Mouse (Mus musculus) kidney, embryonic 14.5 days (tissue): Measurements from ENCODE around the gene Mcl1. TPM values are rescaled to one million over a fixed set of nuclear protein-coding genes. Genes with fewer than 3 reads are reported as not detected.
A peak's percentile ranks its signal among the peaks of the same experiment; 100 is the strongest.
"Not testable (repeated sequence)": the region's sequence is repeated elsewhere in the genome, so short reads cannot be mapped to it uniquely, and the experiment has no call there.

Experiments
- ATAC-seq: fragments of 200-750 bp; cut with Nextera tagmentation; 2 replicates; pipeline ENCODE4 v1.8.0; 2017; ENCODE audit warnings: moderate number of reproducible peaks, mild to moderate bottlenecking, moderate TSS enrichment, moderate library complexity; ENCODE audit not compliant: low FRiP score, low TSS enrichment
- H3K27ac ChIP-seq: fragments of 300-500 bp; sonication (generic); 2 replicates; pipeline ENCODE4 v1.5.1; 2014; ENCODE audit warnings: low read depth, mild to moderate bottlenecking, low read length, moderate library complexity, mixed read lengths
- H3K27me3 ChIP-seq: fragments of 300-500 bp; sonication (generic); 2 replicates; pipeline ENCODE4 v1.6.1; 2014; ENCODE audit warnings: mild to moderate bottlenecking, low read length; ENCODE audit not compliant: control insufficient read depth, insufficient read depth
- H3K36me3 ChIP-seq: fragments of 300-500 bp; sonication (generic); 2 replicates; pipeline ENCODE4 v1.6.1; 2014; ENCODE audit warnings: low read length, mixed read lengths; ENCODE audit not compliant: control insufficient read depth, insufficient read depth
- H3K4me1 ChIP-seq: fragments of 300-500 bp; sonication (generic); 2 replicates; pipeline ENCODE4 v1.6.1; 2014; ENCODE audit warnings: low read length, mixed read lengths; ENCODE audit not compliant: control insufficient read depth, insufficient read depth
- H3K4me2 ChIP-seq: fragments of 300-500 bp; sonication (generic); replicated peaks from 2 replicates; pipeline ENCODE4 v1.6.1; 2014; ENCODE audit warnings: low read depth, mild to moderate bottlenecking, low read length
- H3K4me3 ChIP-seq: fragments of 300-500 bp; sonication (generic); 2 replicates; pipeline ENCODE4 v1.5.1; 2014; ENCODE audit warnings: mild to moderate bottlenecking, low read length
- H3K9ac ChIP-seq: fragments of 300-500 bp; sonication (generic); 2 replicates; pipeline ENCODE4 v1.6.1; 2014; ENCODE audit warnings: low read depth, mild to moderate bottlenecking, low read length, moderate library complexity
- H3K9me3 ChIP-seq: fragments of 300-500 bp; sonication (generic); 2 replicates; pipeline ENCODE4 v1.6.1; 2016; ENCODE audit warnings: low read length; ENCODE audit not compliant: control insufficient read depth
- WGBS: fragments of 180-500 bp; shearing (Covaris S2); extraction: QIAGEN DNeasy Blood & Tissue Kit; methylation state at CpG from one replicate; pipeline ENCODE4 v1.1.7; 2014; 5-methylcytosine and 5-hydroxymethylcytosine counted together
- polyA plus RNA-seq: library from polyadenylated mRNA; unstranded; fragments of >200 nt; fragmentation: Nextera tagmentation; extraction: Ambion mirVana; gene quantifications from 2 replicates; pipeline ENCODE4 v1.2.1, GENCODE M21; 2014

Mcl1 gene
- polyA plus RNA-seq, 1 experiment from 2014 or later = 76.1 TPM

DNA sequence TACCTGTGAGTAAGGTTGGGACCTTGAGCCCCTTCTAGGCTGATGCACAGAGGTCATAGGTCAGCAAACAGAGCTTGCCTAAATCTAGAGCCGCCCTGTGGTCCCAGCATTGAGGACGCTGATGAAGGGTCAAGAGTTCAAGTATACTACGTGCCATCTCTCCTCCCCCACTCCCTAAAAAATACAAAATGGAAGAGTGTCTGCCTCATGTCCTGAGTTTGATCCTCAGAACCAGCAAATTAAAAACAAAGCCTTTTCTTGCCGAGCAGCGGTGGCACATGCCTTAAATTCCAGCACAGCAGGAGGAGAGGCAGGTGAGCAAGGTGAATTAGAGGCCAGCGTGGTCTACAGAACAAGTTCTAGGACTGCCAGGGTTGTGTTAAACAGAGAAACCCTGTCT, 5.7 kb upstream of the Mcl1 start:
- no peak overlapping the region for H3K4me3 ChIP-seq
- H3K4me2 ChIP-seq = no peak overlapping the region
- no peaks in the 10 kb centered on the region for H3K27me3 ChIP-seq
- WGBS = 31% methylated on average over 6 of the region's 6 CpGs
- no peaks in the 10 kb centered on the region for H3K36me3 ChIP-seq
- ATAC-seq = no peak
- no peak overlapping the region for H3K27ac ChIP-seq
- H3K9me3 ChIP-seq = no peaks in the 10 kb centered on the region
- peaks cover 11% of the 10 kb centered on the region; the same call in 1 of the 2 replicates for H3K4me1 ChIP-seq
- no peak overlapping the region for H3K9ac ChIP-seq

DNA sequence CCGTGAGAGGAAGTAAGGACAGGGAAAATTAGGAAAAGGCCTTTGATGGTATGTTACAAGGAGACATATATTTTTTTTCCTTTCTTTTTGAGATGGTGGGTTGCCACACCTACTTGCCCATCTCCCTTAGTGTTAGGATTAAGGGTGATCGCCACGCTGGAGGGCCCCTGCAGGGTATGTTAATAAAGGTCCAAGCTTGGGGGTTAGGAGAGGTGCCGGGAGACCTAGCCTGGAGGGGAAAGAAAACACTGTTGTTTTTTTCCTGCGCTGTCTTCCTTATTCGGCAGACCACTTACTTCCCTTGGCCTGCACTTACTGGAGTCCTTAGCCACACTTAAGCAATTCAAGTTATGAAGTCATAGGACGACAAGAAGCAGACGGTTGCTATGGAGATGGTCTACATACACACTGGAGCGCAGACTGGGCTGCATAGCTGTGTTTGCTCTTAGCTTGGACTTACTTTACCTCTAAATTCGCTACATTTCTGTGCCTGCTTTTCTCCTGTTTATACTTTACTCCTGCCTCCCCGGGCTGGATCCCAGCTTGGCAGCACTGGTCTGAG, 5.0 kb upstream of the Mcl1 start:
- 33% methylated on average over 11 of the region's 11 CpGs for whole genome bisulfite sequencing

DNA sequence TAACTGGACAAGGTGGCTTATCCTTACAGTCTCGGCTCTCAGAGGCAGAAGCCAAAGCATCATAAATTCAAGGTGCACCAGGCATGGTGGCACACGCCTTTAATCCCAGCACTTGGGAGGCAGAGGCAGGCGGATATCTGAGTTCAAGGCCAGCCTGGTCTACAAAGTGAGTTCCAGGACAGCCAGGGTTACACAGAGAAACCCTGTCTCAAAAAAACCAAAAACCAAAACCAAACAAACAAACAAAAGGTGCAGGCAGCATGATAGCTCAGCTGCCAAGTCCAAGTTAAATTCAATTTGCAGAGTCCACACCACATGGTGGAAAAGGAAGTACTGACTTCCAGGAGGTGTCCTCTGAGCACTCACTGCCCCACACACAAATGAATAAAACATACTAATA, 4.2 kb upstream of the Mcl1 start:
- not testable (repeated sequence) for H3K9me3 ChIP-seq, ATAC-seq, H3K9ac ChIP-seq, H3K27ac ChIP-seq, H3K4me3 ChIP-seq, H3K27me3 ChIP-seq, H3K4me2 ChIP-seq, H3K36me3 ChIP-seq
- H3K4me1 ChIP-seq = peaks cover 11% of the 10 kb centered on the region; the same call in 1 of the 2 replicates
- 84% methylated on average over 3 of the region's 3 CpGs for WGBS

More for the DNA sequence above, 5.0 kb upstream of the Mcl1 start:
- H3K27me3 ChIP-seq = no peaks in the 10 kb centered on the region
- H3K4me3 ChIP-seq = no peak overlapping the region
- H3K9me3 ChIP-seq = no peaks in the 10 kb centered on the region
- no peaks in the 10 kb centered on the region for H3K36me3 ChIP-seq
- H3K9ac ChIP-seq = no peak overlapping the region
- no peak overlapping the region for H3K27ac ChIP-seq
- no peak for ATAC-seq
- H3K4me1 ChIP-seq = peaks cover 11% of the 10 kb centered on the region; the same call in 1 of the 2 replicates
- H3K4me2 ChIP-seq = no peak overlapping the region

DNA sequence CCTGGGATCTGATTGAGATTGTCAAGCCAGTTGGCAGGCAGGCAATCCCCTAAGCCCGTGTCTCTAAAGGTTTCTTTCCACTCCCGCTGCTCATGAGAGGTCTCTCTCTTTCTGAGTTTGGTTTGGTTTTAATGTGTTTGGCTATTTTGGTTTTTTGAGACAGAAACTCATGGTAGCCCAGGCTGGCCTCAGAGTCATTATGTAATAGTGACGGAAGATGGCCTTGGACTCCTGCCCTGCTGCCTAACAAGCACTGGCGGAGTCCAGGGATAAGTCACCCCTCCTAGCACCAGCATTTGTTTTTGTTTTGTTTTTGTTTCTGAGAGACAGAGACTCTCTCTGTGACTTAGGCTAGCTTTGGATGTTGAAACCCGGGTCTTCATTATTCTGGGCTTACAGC, 3.2 kb upstream of the Mcl1 start:
- peaks cover 13% of the 10 kb centered on the region; the same call in 1 of the 2 replicates for H3K4me1 ChIP-seq
- no peak overlapping the region for H3K4me3 ChIP-seq
- H3K36me3 ChIP-seq = peaks cover 4% of the 10 kb centered on the region
- H3K27me3 ChIP-seq = no peaks in the 10 kb centered on the region
- H3K4me2 ChIP-seq = no peak overlapping the region
- ATAC-seq = no peak
- H3K27ac ChIP-seq = no peak overlapping the region
- H3K9ac ChIP-seq = no peak overlapping the region
- WGBS = 92% methylated on average over 5 of the region's 5 CpGs
- H3K9me3 ChIP-seq = no peaks in the 10 kb centered on the region

DNA sequence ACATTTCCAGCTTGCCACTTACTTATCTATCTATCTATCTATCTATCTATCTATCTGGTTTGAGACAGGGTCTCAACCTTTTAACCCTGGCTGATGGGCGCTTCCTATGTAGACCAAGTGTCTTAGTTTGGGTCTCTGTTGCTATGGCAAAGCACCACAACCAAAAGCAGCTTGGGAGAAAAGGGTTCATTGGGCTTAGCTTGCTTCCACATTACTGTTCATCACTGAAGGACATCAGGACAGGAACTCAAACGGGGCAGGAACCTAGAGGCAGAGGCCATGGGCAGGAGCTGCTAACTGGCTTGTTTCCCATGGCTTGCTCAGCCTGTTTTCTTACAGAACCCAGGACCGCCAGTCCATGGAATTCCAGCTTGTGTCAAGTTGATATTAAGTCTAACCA, 1.5 kb upstream of the Mcl1 start:
- H3K36me3 ChIP-seq = peaks cover 20% of the 10 kb centered on the region
- no peak overlapping the region for H3K27ac ChIP-seq
- H3K4me1 ChIP-seq = peaks cover 26% of the 10 kb centered on the region; the same call in 1 of the 2 replicates
- no peak overlapping the region for H3K4me2 ChIP-seq
- H3K9ac ChIP-seq = no peak overlapping the region
- H3K27me3 ChIP-seq = no peaks in the 10 kb centered on the region
- no peak for ATAC-seq
- 90% methylated on average over 3 of the region's 3 CpGs for WGBS
- no peaks in the 10 kb centered on the region for H3K9me3 ChIP-seq
- no peak overlapping the region for H3K4me3 ChIP-seq

DNA sequence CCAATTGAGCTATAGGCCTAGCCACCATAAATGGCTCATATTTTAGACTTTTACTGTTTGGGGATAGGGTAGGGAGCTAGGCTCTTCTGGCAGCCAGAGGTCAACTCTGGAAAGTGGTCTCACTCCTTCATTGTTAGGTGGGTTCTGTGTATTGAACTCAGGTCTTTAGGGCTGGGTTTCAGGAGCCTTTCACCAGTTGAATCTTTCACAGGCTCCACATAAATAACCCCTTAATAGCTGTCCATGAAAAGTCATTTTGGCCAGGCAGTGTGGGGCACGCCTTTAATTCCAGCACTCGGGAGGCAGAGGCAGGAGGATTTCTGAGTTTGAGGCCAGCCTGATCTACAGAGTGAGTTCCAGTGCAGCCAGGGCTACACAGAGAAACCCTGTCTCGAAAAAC, 877 bp upstream of the Mcl1 start:
- Histone ChIP-seq H3K4me1 (peaks cover 23% of the 10 kb centered on the region; the same call in 1 of the 2 replicates), H3K9me3 (no peaks in the 10 kb centered on the region), H3K36me3 (peaks cover 26% of the 10 kb centered on the region), H3K4me2 (peak overlapping the region; percentile 51), H3K9ac (peak overlapping the region; percentile 100; the same call in 1 of the 2 replicates), H3K4me3 (peak overlapping the region; percentile 99), H3K27ac (peak overlapping the region; percentile 99; the same call in 1 of the 2 replicates), H3K27me3 (no peaks in the 10 kb centered on the region)
- WGBS = 93% methylated on average over 3 of the region's 3 CpGs
- ATAC-seq = no peak

DNA sequence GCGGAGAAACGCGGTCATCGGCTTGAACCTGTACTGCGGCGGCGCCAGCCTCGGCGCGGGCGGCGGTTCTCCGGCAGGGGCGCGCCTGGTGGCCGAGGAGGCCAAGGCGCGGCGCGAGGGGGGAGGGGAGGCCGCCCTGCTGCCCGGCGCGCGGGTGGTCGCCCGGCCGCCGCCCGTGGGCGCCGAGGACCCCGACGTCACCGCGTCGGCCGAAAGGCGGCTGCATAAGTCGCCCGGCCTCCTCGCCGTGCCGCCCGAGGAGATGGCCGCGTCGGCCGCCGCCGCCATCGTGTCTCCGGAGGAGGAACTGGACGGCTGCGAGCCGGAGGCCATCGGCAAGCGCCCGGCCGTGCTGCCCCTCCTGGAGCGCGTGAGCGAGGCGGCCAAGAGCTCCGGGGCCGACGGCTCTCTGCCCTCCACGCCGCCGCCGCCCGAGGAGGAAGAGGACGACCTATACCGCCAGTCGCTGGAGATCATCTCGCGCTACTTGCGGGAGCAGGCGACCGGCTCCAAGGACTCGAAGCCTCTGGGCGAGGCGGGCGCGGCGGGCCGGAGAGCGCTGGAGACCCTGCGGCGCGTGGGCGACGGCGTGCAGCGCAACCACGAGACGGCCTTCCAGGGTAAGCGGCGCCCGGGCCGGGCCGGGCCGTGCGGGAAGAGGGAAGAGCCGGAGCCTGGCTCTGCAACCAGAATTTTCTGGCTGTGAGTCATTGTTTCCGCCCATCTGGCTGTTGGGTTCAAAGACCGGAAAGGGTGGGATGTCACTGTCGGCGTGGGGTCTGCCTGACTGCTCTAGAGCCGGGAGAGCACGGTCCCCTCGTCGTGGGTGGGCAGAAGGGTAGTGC, 502 bp downstream of the Mcl1 start:
- Histone ChIP-seq H3K27me3 (no peaks in the 10 kb centered on the region), H3K4me3 (peak overlapping the region; percentile 99), H3K4me2 (peak overlapping the region; percentile 93), H3K27ac (peak overlapping the region; percentile 99), H3K9me3 (no peaks in the 10 kb centered on the region), H3K9ac (peak overlapping the region; percentile 100), H3K4me1 (peaks cover 20% of the 10 kb centered on the region; the same call in 1 of the 2 replicates), H3K36me3 (peaks cover 39% of the 10 kb centered on the region)
- WGBS = under 1% methylated on average over 99 of the region's 113 CpGs
- peak; percentile 63 for ATAC-seq

DNA sequence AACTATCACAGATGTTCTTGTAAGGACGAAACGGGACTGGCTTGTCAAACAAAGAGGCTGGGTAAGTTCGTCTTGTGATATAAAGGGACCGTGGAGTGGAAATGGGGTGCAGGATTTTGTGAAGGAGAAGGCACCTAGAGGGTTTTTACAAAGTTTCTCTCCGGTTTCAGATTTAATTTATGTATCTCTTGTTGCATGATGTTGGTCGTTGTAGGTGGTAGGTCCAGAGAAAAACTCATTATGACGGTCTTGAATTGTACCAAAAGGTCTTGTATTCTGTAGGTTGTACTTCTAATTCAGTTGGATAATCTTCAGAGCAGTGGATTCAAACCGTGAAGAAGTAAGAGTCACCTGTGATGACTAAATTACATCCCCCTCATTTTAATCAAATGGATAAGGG, 1.4 kb downstream of the Mcl1 start:
- no peak for ATAC-seq
- no peaks in the 10 kb centered on the region for H3K27me3 ChIP-seq

More for the DNA sequence above, 1.4 kb downstream of the Mcl1 start:
- Histone ChIP-seq H3K4me3 (peak overlapping the region; percentile 99), H3K27ac (peak overlapping the region; percentile 99), H3K4me1 (peaks cover 26% of the 10 kb centered on the region; the same call in 1 of the 2 replicates), H3K36me3 (peaks cover 47% of the 10 kb centered on the region), H3K4me2 (peak overlapping the region; percentile 93), H3K9ac (peak overlapping the region; percentile 100), H3K9me3 (no peaks in the 10 kb centered on the region)
- 2% methylated on average over 8 of the region's 8 CpGs for WGBS
